Mouse (Mus musculus) lung, embryonic 14.5 days (tissue): ENCODE measurements around the gene Hoga1. TPM values are rescaled to one million over a fixed set of nuclear protein-coding genes. Genes with fewer than 3 reads are reported as not detected.
A peak's percentile ranks its signal among the peaks of the same experiment; 100 is the strongest.

ENCODE experiments used
- ATAC-seq: fragments of 200-750 bp; cut with Nextera tagmentation; 2 replicates; pipeline ENCODE4 v1.8.0; 2017; ENCODE audit warnings: mild to moderate bottlenecking, moderate TSS enrichment, moderate library complexity; ENCODE audit not compliant: insufficient read depth
- DNase-seq: peaks from one replicate; pipeline ENCODE4 v3.0.0-alpha.2; 2015
- H3K27ac ChIP-seq: fragments of 300-500 bp; sonication (generic); 2 replicates; pipeline ENCODE4 v1.5.1; 2014; ENCODE audit warnings: low read depth, mild to moderate bottlenecking, moderate library complexity
- H3K27me3 ChIP-seq: fragments of 300-500 bp; sonication (generic); 2 replicates; pipeline ENCODE4 v1.6.1; 2014; ENCODE audit warnings: low read length, control low read depth; ENCODE audit not compliant: insufficient read depth
- H3K36me3 ChIP-seq: fragments of 300-500 bp; sonication (generic); 2 replicates; pipeline ENCODE4 v1.6.1; 2014; ENCODE audit warnings: control low read depth; ENCODE audit not compliant: insufficient read depth
- H3K4me1 ChIP-seq: fragments of 300-500 bp; sonication (generic); 2 replicates; pipeline ENCODE4 v1.6.1; 2014; ENCODE audit warnings: antibody characterized with exemption, control low read depth; ENCODE audit not compliant: insufficient read depth
- H3K4me2 ChIP-seq: fragments of 300-500 bp; sonication (generic); 2 replicates; pipeline ENCODE4 v1.6.1; 2014; ENCODE audit warnings: mild to moderate bottlenecking
- H3K4me3 ChIP-seq: fragments of 300-500 bp; sonication (generic); 2 replicates; pipeline ENCODE4 v1.5.1; 2014; ENCODE audit warnings: low read depth, low read length
- H3K9ac ChIP-seq: fragments of 300-500 bp; sonication (generic); 2 replicates; pipeline ENCODE4 v1.6.1; 2014
- H3K9me3 ChIP-seq: fragments of 300-500 bp; sonication (generic); 2 replicates; pipeline ENCODE4 v1.6.1; 2016; ENCODE audit warnings: low read depth, low read length, control low read depth
- CTCF ChIP-seq: IDR thresholded peaks from 2 replicates; pipeline ENCODE4 v1.5.1; 2016; ENCODE audit warnings: antibody characterized with exemption, low read depth
- WGBS: fragments of 180-500 bp; shearing (Covaris S2); extraction: QIAGEN DNeasy Blood & Tissue Kit; methylation state at CpG from one replicate; pipeline ENCODE4 v1.1.7; 2014; 5-methylcytosine and 5-hydroxymethylcytosine counted together
- polyA plus RNA-seq: library from polyadenylated mRNA; unstranded; fragments of >200 nt; fragmentation: Nextera tagmentation; extraction: Ambion mirVana; gene quantifications from 2 replicates; pipeline ENCODE4 v1.2.1, GENCODE M21; 2014

The Hoga1 gene
- polyA plus RNA-seq, 1 experiment from 2014 or later: 1.2 TPM

GRCm38 (mm10) chr19:42051948-42052347 lies 6.5 kb downstream of the Hoga1 start, which contains the start of gene 4933411K16Rik:
4933411K16Rik (plus strand) TSS chr19:42052248.
- H3K9me3 ChIP-seq: no peaks in the 10 kb centered on the region
- WGBS: 68% methylated on average over 4 of the region's 4 CpGs
- H3K4me2 ChIP-seq: no peak within 1 kb of the TSS
- no peaks in the 10 kb centered on the region for H3K27me3 ChIP-seq
- H3K27ac ChIP-seq: no peak within 1 kb of the TSS
- no peak for DNase-seq
- TF ChIP-seq CTCF: no peak
- no peaks in the 10 kb centered on the region for H3K36me3 ChIP-seq
- no peak within 1 kb of the TSS for H3K9ac ChIP-seq
- no peak for ATAC-seq
- no peak within 1 kb of the TSS for H3K4me3 ChIP-seq
- no peaks in the 10 kb centered on the region for H3K4me1 ChIP-seq

- ATAC-seq: no peak
- Histone ChIP-seq H3K9me3 (no peaks in the 10 kb centered on the region), H3K27ac (no peak overlapping the region), H3K4me3 (no peak overlapping the region), H3K4me2 (no peak overlapping the region), H3K27me3 (no peaks in the 10 kb centered on the region), H3K9ac (no peak overlapping the region), H3K4me1 (no peaks in the 10 kb centered on the region), H3K36me3 (no peaks in the 10 kb centered on the region)
- 66% methylated on average over 6 of the region's 6 CpGs for WGBS
- DNase-seq: peak; percentile 24
- TF ChIP-seq CTCF: no peak
Observed at GRCm38 (mm10) chr19:42054255-42054654, 8.8 kb downstream of the Hoga1 start.

GRCm38 (mm10) chr19:42055881-42056280 lies 10.5 kb downstream of the Hoga1 start:
- no peaks in the 10 kb centered on the region for H3K4me1 ChIP-seq
- no peak overlapping the region for H3K27ac ChIP-seq
- no peak overlapping the region for H3K9ac ChIP-seq
- DNase-seq: no peak
- 81% methylated on average over 2 of the region's 2 CpGs for WGBS
- H3K36me3 ChIP-seq: no peaks in the 10 kb centered on the region
- no peak for ATAC-seq
- H3K4me3 ChIP-seq: no peak overlapping the region
- no peaks in the 10 kb centered on the region for H3K9me3 ChIP-seq
- no peak for TF ChIP-seq CTCF
- H3K27me3 ChIP-seq: no peaks in the 10 kb centered on the region
- no peak overlapping the region for H3K4me2 ChIP-seq

GRCm38 (mm10) chr19:42056719-42057409 lies 11.5 kb downstream of the Hoga1 start:
- no peak overlapping the region for H3K4me3 ChIP-seq
- no peak overlapping the region for H3K4me2 ChIP-seq
- H3K27me3 ChIP-seq: no peaks in the 10 kb centered on the region
- whole genome bisulfite sequencing: 67% methylated on average over 6 of the region's 6 CpGs
- no peak for ATAC-seq
- DNase-seq: no peak
- no peak overlapping the region for H3K27ac ChIP-seq
- no peak for TF ChIP-seq CTCF
- H3K9me3 ChIP-seq: no peaks in the 10 kb centered on the region
- H3K4me1 ChIP-seq: no peaks in the 10 kb centered on the region
- H3K9ac ChIP-seq: no peak overlapping the region
- H3K36me3 ChIP-seq: no peaks in the 10 kb centered on the region

- no peaks in the 10 kb centered on the region for H3K4me1 ChIP-seq
- no peaks in the 10 kb centered on the region for H3K36me3 ChIP-seq
- H3K9me3 ChIP-seq: no peaks in the 10 kb centered on the region
- no peak overlapping the region for H3K9ac ChIP-seq
- H3K4me3 ChIP-seq: no peak overlapping the region
- no peak for TF ChIP-seq CTCF
- no peaks in the 10 kb centered on the region for H3K27me3 ChIP-seq
- no peak for DNase-seq
- no peak for ATAC-seq
- no peak overlapping the region for H3K27ac ChIP-seq
- H3K4me2 ChIP-seq: no peak overlapping the region
- 53% methylated on average over 7 of the region's 7 CpGs for WGBS
Observed at GRCm38 (mm10) chr19:42058426-42058825, 13.0 kb downstream of the Hoga1 start.

- Histone ChIP-seq H3K27ac (no peak overlapping the region), H3K9me3 (no peaks in the 10 kb centered on the region), H3K27me3 (no peaks in the 10 kb centered on the region), H3K36me3 (no peaks in the 10 kb centered on the region), H3K4me1 (no peaks in the 10 kb centered on the region), H3K4me3 (no peak overlapping the region), H3K9ac (no peak overlapping the region), H3K4me2 (no peak overlapping the region)
- ATAC-seq (no peak), DNase-seq (no peak)
- WGBS: 83% methylated on average over 7 of the region's 7 CpGs
- TF ChIP-seq CTCF: no peak
Observed at GRCm38 (mm10) chr19:42061443-42061842, 16.0 kb downstream of the Hoga1 start.

GRCm38 (mm10) chr19:42068441-42069240 lies 23.2 kb downstream of the Hoga1 start:
- Histone ChIP-seq H3K27me3 (no peaks in the 10 kb centered on the region), H3K4me2 (no peak overlapping the region), H3K4me1 (no peaks in the 10 kb centered on the region), H3K4me3 (no peak overlapping the region), H3K27ac (no peak overlapping the region), H3K9me3 (no peaks in the 10 kb centered on the region), H3K9ac (no peak overlapping the region), H3K36me3 (no peaks in the 10 kb centered on the region)
- DNase-seq (no peak), ATAC-seq (no peak)
- 69% methylated on average over 11 of the region's 11 CpGs for WGBS
- TF ChIP-seq CTCF: no peak
